Mouse (Mus musculus) MEL (cell line): ENCODE data around the gene Zdhhc13.

ENCODE experiments used
- MEF2A ChIP-seq: IDR thresholded peaks from 2 replicates; pipeline ENCODE4 v1.6.1; 2014; ENCODE audit warnings: low read depth, mild to moderate bottlenecking, inconsistent platforms, low read length, improper control_type of control experiment; ENCODE audit not compliant: poor library complexity, insufficient replicate concordance, severe bottlenecking; ENCODE audit errors: extremely low read depth
- USF1 ChIP-seq: IDR thresholded peaks from 2 replicates; pipeline ENCODE4 v1.6.1; 2014; ENCODE audit warnings: low read depth, mild to moderate bottlenecking, inconsistent platforms, low read length, improper control_type of control experiment, moderate library complexity

DNA sequence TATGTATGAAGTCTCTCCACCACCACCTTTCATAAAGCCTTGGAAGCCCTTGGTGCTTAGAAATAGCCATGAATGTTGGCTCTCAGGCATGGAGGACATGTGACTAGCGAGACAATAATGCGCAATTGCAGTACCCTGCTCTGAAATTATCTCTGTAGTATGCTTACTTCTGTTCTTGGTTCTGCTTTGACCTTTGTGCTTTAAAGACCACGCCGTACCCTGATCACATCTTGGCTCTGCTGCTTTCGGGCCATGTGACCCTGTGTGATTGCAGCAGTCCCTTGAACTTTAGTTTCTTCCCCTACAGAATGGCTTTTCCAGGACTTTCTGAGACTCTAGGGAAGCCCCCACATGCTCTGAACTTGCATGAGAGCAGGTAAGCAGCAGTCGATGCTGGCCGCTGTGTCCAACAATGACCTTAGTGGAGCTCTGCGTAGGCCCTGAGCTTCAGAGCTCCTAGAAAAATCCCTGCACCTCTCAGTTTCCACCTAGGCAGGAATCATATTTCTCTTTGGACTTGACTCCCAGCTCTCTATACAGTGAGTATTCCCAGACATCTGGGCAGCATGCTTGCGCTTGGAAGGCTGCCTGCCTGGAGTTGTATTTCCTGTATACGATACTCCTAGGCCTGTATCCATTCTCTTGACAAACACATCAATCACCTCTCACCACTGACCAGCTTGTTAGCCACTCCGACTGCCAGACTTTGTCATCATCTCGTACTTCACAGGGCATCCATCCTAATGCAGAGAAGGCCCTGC lies 56.6 kb downstream of the Zdhhc13 start:
- TF ChIP-seq MEF2A (no peak), USF1 (no peak)
